Mouse (Mus musculus): ENCODE measurements at regions not wholly inside any gene's neighbourhood (a gene's known extent, or its start where the extent isn't known, plus 50 kb on each side); places are given as distances from the start of the nearest gene placed in this dataset.

- DNase-seq (ENCODE audit: low spot score): no peak
Measured at GRCm38 (mm10) chr4:82161232-82161631, 544.3 kb downstream of the Nfib start.

DNA sequence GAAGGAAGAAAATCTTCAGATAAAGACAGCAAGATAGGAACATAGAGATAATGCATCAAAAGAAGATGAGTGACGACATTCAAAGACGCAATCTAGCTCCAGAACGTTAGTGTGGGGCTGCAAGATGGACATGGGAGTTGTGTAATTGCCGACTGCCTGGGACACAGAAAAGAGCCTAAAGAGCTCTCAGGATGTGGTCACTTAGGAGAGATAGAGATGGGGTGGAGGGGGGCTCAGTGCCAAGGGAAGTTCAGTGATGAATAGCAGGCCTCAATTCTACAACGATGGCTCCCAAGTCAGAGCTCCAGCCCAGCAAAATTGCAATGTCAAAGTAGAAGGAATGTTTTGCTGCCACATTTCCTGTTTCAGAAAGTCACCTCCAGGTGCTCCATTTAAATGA, 545.3 kb downstream of the Nfib start:
- DNase-seq (ENCODE audit: low spot score): no peak

- DNase-seq (ENCODE audit: low spot score): no peak
Measured at GRCm38 (mm10) chr4:82155642-82156320, 549.8 kb downstream of the Nfib start.

DNA sequence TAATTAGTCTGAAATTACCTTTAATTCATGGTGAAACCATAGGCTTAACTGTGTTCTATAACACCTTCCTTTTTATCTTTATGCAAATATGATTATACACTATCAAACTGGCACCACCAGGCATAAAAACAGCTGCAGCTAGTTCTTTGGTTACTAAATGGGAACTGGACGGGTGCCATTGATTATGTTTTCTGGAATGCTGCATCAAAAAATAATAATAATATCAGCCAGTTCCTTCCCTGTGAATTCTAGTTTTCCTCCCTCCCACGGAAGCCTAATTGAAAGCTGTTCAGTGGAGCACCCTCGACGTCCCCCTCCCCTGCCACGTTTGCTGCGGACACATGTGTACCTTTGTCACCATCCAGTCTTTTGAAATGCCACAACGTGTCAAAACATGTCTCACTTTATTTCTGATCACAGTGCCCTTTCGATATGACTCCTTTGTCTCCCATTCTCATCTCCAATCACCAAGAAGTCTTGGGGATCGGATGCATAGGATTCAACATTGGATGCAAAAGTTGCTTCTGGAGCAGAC, 551.5 kb downstream of the Nfib start:
- DNase-seq (ENCODE audit: low spot score): no peak

DNA sequence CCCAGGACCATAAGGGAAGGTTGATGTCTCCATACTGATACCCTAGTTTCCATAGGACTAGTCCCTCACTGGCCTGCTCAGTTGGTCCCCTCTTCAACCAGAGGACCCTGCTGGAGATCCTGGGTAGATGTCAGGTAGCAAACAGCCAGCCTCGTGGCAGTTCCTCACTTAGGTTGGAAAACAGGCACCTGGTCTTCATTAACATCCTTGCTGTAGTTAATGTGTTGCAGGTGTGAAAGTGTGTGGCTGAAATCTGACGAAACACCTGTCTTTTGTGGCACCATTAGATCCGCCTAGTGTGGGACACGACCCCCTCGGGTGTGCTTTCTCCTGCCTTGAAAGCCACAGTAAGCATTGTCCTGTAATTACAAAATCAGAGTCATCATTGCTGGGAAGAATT, 551.9 kb downstream of the Nfib start:
- DNase-seq (ENCODE audit: low spot score): no peak

- DNase-seq (ENCODE audit: low spot score): no peak
Measured at GRCm38 (mm10) chr4:82149957-82150356, 555.6 kb downstream of the Nfib start.

DNA sequence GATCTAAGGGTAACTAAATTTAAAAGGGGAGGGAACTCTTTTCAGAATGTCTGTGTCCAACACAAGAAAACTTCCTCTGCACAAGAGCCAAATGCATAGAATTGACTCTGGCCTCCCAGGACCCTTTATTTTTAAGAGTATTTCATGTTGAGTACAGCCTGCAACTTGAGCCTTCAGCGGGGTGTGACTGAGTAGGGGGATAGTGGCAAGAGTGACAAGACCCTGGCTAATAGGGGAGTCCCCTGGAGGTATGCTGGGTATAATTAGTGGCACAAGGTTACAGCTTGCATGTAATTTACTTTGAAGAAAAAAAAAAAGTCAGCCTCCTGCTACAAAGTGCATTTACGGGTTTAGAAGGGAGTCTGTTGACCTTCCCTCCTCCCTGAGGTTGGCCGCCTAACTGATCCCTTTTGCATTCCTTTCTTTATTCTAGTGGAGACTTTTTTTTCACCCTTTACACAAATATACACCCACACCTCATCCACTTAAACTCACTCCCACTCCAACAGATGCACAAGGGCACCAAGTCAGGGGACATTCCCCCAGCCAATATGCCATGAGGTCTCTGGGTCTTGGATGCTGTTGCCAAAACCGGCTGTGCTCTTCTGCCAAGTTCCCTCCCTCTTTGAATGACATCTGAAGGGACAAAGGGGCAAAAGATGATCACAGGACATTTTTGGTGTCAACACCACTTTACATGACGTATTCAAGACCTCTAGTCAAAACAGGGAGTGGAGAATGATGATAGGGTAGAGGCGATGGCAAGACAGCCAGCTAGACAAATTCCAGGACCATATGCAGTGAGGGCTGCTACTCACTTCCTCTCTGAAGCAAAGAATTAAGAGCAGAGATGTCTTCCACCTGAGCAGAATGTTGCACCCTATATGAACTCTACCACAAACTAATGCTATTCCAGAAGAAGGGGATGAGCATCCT, 557.2 kb downstream of the Nfib start:
- DNase-seq (ENCODE audit: low spot score): no peak

DNA sequence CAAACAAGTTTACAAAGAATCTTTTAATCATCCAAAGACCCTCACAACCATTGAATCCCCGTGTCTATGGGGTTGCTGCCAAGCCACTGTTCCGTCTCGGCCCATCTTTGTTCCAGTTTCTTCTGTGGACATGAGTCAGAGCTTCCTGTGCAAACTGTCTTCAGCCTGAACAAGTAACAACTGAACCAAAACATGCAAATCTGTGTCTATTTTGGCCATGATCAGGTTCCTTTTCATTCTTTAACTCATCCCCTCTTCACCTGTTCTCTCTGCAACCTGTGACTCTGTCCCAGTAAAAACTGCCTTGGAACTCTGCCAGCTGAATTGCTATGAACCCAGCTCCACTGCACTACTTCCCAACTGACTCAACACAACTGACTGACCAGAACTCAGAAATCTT, 563.2 kb downstream of the Nfib start:
- no peak for DNase-seq (ENCODE audit: low spot score)

DNA sequence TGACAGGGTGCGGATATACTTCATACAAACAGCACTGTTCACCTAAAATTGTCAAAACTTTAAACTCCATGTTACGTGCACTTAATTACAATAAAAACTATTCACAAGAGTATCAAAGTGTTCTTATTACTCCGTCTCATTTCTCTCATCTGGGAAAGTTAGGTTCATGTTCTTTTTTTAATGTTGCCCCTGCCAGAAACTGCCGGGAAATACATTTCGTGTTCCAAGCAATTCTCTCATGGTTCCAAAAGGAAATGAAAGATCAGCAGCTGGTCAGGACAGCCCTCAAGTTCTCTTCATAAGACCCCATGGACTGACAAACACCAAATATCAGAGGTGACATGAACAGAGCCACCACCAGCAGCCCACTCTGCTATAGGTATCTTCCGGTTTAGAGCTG, 565.7 kb downstream of the Nfib start:
- DNase-seq (ENCODE audit: low spot score): no peak

DNA sequence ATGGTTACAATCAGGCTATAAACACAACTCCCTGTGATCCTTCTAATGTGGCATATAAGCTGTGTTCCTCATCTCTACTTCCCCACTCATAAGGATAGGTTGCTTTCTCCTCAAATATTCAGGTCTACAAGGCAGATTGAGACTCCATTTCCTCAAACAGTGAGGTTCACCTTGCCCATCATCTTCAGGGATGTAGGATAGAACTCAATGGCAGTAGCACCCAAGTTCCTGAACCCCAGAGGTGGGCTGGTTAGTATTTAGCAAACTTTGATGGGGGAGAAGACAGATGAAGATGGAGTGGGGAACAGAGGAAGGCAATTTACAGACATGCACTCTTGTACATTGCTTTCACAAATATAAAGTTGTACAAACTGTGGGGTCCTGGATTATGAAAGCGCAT, 566.5 kb downstream of the Nfib start:
- DNase-seq (ENCODE audit: low spot score): no peak

DNA sequence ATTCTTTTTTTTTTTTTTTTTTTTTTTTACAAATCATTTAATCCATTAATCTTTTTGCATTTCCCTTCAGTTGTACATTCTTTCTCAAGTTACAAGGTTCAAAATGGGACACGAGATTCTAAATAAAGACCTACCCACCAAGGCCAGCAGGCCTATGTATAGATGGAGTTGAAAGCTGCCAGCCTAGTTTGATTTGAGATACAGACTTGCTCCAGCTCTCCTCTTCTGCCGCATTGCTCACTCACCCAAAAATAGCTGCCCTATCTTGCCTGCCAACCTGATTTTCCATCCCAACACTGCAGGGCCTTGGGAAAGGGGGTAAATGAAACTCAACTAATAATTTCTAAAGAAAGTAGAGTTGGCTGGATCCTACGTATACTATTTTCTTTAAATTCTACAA, 572.7 kb downstream of the Nfib start:
- DNase-seq (ENCODE audit: low spot score): no peak

DNA sequence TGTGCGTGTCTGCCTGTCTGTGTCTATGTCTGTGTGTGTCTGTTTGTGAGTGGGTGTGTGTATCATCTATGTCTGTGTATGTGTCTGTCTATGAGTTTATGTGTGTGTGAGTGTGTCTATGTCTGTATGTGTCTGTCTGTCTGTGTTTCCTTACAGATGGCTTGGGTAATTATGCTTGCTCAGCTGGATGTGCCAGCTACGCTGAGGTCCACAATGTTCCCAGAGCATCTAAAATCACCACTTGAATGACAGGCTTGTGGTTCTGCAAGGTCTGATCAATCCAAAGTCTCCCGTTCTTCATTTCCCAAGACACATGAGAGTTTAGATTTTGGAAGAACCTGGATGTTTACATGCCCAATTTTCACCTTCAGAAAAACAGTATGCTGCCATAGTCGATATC, 573.2 kb downstream of the Nfib start:
- no peak for DNase-seq (ENCODE audit: low spot score)

GRCm38 (mm10) chr4:82129471-82129870, 576.1 kb downstream of the Nfib start:
- no peak for DNase-seq (ENCODE audit: low spot score)

GRCm38 (mm10) chr4:82123733-82124132, 581.8 kb downstream of the Nfib start:
- DNase-seq (ENCODE audit: low spot score): no peak

DNA sequence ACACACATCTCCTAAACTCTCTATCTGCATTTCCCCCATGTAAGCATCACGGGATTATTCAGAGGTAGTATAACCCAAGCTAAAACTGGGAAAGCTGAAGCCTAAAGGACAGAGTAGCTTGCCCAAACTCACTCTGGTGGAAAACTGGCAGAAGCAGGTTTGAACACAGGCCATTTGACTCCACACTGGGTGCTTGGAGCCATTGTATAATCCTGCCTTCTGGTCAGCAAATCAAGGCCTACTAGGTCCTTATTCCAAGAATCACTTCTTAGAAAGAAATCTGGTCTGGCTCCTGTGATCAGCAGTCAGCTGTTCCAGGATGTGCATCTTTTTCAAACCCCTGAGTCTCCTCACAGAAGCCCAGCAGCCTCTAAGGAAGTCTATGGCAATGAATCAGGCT, 582.4 kb downstream of the Nfib start:
- DNase-seq (ENCODE audit: low spot score): no peak

- no peak for DNase-seq (ENCODE audit: low spot score)
Measured at GRCm38 (mm10) chr4:82120796-82121195, 584.8 kb downstream of the Nfib start.

DNA sequence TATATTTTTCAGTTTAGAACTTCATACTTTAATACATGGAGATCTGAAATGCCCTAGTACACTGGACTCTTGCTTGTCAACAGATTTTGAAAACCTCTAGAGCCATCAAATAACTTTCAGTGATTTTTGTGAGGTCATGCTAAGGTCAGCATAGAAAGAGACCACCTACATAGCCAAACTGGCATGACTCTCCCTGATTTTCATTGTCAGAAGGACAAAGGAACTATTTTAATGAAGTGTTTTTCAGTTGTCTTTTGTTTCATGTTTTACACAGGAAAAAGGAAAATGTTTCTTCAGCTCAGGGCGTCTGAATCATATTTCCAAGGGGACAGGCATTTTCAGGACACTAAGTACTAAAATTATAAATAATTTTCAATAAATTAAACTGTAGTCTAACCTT, 585.2 kb downstream of the Nfib start:
- DNase-seq (ENCODE audit: low spot score): no peak

DNA sequence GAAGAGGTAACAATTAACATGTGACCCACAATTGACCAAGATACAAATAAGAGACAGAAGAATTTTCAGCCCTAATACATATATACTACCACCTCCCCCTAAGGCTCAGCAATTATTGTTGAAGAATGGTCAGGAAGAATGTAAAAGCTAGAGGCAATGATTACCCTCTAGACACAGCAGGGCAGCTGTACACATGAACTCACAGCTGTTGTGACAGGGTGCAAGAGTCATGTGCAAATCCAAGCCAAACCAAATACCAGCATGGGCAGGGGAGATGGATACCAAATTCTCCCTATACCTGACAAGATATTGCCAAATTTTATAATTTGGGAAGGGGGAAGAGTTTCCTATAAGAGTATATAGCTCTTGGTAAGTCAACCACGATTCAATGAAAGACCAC, 603.7 kb downstream of the Nfib start:
- DNase-seq (ENCODE audit: low spot score): no peak

DNA sequence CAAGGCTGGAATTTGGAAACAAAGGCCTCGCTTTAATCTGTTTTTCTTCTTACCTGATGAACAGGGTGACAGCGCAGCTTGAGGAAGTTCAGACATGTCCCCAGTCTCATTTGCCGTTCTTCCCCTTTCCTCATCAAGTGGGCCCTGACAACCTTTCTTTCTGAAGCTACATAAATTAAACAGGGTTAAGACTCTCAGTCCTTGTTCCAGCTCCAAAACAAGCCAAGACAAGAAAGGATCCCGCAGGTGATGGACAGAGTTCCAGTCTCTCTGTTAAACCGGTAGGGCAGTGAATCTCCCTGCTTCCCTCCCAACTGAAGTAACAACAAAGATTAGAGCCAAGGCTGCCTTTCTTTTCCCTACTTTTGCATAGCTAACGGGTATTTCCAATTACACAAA, 605.6 kb downstream of the Nfib start:
- DNase-seq (ENCODE audit: low spot score): no peak

GRCm38 (mm10) chr4:82098986-82099969, 606.3 kb downstream of the Nfib start:
- DNase-seq (ENCODE audit: low spot score): no peak

GRCm38 (mm10) chr4:82092296-82093230, 613.0 kb downstream of the Nfib start:
- no peak for DNase-seq (ENCODE audit: low spot score)

All from ovary, postnatal 36 days (tissue).